Mouse (Mus musculus) CD4-positive, CD25-positive, alpha-beta regulatory T cell, adult 2 months (primary cell): Measurements from ENCODE around the gene Sdcbp2.
"Not testable (repeated sequence)": the region's sequence is repeated elsewhere in the genome, so short reads cannot be mapped to it uniquely, and the experiment has no call there.

Experiments used
- DNase-seq: peaks from one replicate; pipeline ENCODE4 v3.0.0-alpha.2; 2012; ENCODE audit warnings: low read depth, low spot score

Gene Sdcbp2

GRCm38 (mm10) chr2:151569452-151569851 is 3.0 kb upstream of the Sdcbp2 start:
- peak; percentile 76 for DNase-seq

- no peak for DNase-seq
Observed at GRCm38 (mm10) chr2:151573667-151574066, 1.2 kb downstream of the Sdcbp2 start.

GRCm38 (mm10) chr2:151574607-151575006 is 2.2 kb downstream of the Sdcbp2 start:
- DNase-seq, result no peak

- DNase-seq, result peak; percentile 71
Observed at GRCm38 (mm10) chr2:151575119-151575698, 2.8 kb downstream of the Sdcbp2 start.

- DNase-seq, result peak; percentile 86
Observed at GRCm38 (mm10) chr2:151575699-151576389, 3.4 kb downstream of the Sdcbp2 start.

- DNase-seq, result no peak
Observed at GRCm38 (mm10) chr2:151579183-151579582, 6.8 kb downstream of the Sdcbp2 start.

- DNase-seq, result peak; percentile 26
Observed at GRCm38 (mm10) chr2:151580945-151581344, 8.5 kb downstream of the Sdcbp2 start.

GRCm38 (mm10) chr2:151585934-151586333 is 13.5 kb downstream of the Sdcbp2 start:
- peak; percentile 39 for DNase-seq

GRCm38 (mm10) chr2:151586807-151587206 is 14.4 kb downstream of the Sdcbp2 start:
- no peak for DNase-seq

- no peak for DNase-seq
Observed at GRCm38 (mm10) chr2:151587306-151587705, 14.9 kb downstream of the Sdcbp2 start.

- no peak for DNase-seq
Observed at GRCm38 (mm10) chr2:151598068-151598467, 25.6 kb downstream of the Sdcbp2 start.

- no peak for DNase-seq
Observed at GRCm38 (mm10) chr2:151602106-151602505, 29.7 kb downstream of the Sdcbp2 start.

GRCm38 (mm10) chr2:151603630-151604029 is 31.2 kb downstream of the Sdcbp2 start:
- no peak for DNase-seq

GRCm38 (mm10) chr2:151605437-151605987 is 33.1 kb downstream of the Sdcbp2 start:
- peak; percentile 32 for DNase-seq

- no peak for DNase-seq
Observed at GRCm38 (mm10) chr2:151608435-151608834, 36.0 kb downstream of the Sdcbp2 start.

- DNase-seq, result no peak
Observed at GRCm38 (mm10) chr2:151609974-151610373, 37.6 kb downstream of the Sdcbp2 start.

GRCm38 (mm10) chr2:151615779-151616178 is 43.4 kb downstream of the Sdcbp2 start:
- not testable (repeated sequence) for DNase-seq

- DNase-seq, result no peak
Observed at GRCm38 (mm10) chr2:151616551-151617329, 44.3 kb downstream of the Sdcbp2 start.

- DNase-seq, result no peak
Observed at GRCm38 (mm10) chr2:151623776-151624175, 51.4 kb downstream of the Sdcbp2 start.

- no peak for DNase-seq
Observed at GRCm38 (mm10) chr2:151626296-151626695, 53.9 kb downstream of the Sdcbp2 start.

GRCm38 (mm10) chr2:151628011-151628410 is 55.6 kb downstream of the Sdcbp2 start:
- DNase-seq, result no peak

GRCm38 (mm10) chr2:151629310-151629709 is 56.9 kb downstream of the Sdcbp2 start:
- no peak for DNase-seq
